Mouse (Mus musculus): ENCODE data around the gene Suv39h1. TPM values are rescaled to one million over a fixed set of nuclear protein-coding genes. Genes with fewer than 3 reads are reported as not detected.
A peak's percentile ranks its signal among the peaks of the same experiment; 100 is the strongest.
"Not testable (repeated sequence)": the region's sequence is repeated elsewhere in the genome, so short reads cannot be mapped to it uniquely, and the experiment has no call there.

Gene Suv39h1
- polyA plus RNA-seq, 1 experiment from 2014 or later = 28.9 TPM

GRCm38 (mm10) chrX:8085611-8086010 is 11.1 kb upstream of the Suv39h1 start:
- no peaks in the 10 kb centered on the region for H3K4me1 ChIP-seq (ENCODE audit: control insufficient read depth in 2 of 2, insufficient read depth in 2 of 2, low read length in 2 of 2)
- no peak overlapping the region for H3K9ac ChIP-seq (ENCODE audit: low read length)
- 70% methylated on average over 7 of the region's 8 CpGs for WGBS
- H3K4me2 ChIP-seq (ENCODE audit: low read length) = no peak overlapping the region
- H3K4me3 ChIP-seq (ENCODE audit: control insufficient read depth in 1 of 2, insufficient read depth in 1 of 2, low read depth in 1 of 2, low read length in 2 of 2) = no peak overlapping the region
- no peak for ATAC-seq (ENCODE audit: insufficient number of reproducible peaks, insufficient read depth, low FRiP score, low read depth)
- no peaks in the 10 kb centered on the region for H3K36me3 ChIP-seq (ENCODE audit: control insufficient read depth, insufficient read depth, low read length)
- no peaks in the 10 kb centered on the region for H3K9me3 ChIP-seq (ENCODE audit: control insufficient read depth, low read length)
- no peak overlapping the region for H3K27ac ChIP-seq (replicated peaks in 1 of 2; ENCODE audit: control insufficient read depth in 1 of 2, insufficient read depth in 1 of 2, low read depth in 2 of 2, low read length in 2 of 2)
- no peaks in the 10 kb centered on the region for H3K27me3 ChIP-seq (ENCODE audit: control insufficient read depth, insufficient read depth, low read length)

- WGBS = 79% methylated on average over 6 of the region's 6 CpGs
- Histone ChIP-seq H3K9me3 (ENCODE audit: control insufficient read depth, low read length) (no peaks in the 10 kb centered on the region), H3K36me3 (ENCODE audit: control insufficient read depth, insufficient read depth, low read length) (no peaks in the 10 kb centered on the region), H3K4me3 (ENCODE audit: control insufficient read depth in 1 of 2, insufficient read depth in 1 of 2, low read depth in 1 of 2, low read length in 2 of 2) (no peak overlapping the region), H3K4me1 (ENCODE audit: control insufficient read depth in 2 of 2, insufficient read depth in 2 of 2, low read length in 2 of 2) (no peaks in the 10 kb centered on the region), H3K9ac (ENCODE audit: low read length) (no peak overlapping the region), H3K27me3 (ENCODE audit: control insufficient read depth, insufficient read depth, low read length) (no peaks in the 10 kb centered on the region), H3K4me2 (ENCODE audit: low read length) (no peak overlapping the region), H3K27ac (replicated peaks in 1 of 2; ENCODE audit: control insufficient read depth in 1 of 2, insufficient read depth in 1 of 2, low read depth in 2 of 2, low read length in 2 of 2) (no peak overlapping the region)
- ATAC-seq (ENCODE audit: insufficient number of reproducible peaks, insufficient read depth, low FRiP score, low read depth) = no peak
These were observed 10.3 kb upstream of the Suv39h1 start for GRCm38 (mm10) chrX:8084771-8085259.

- ATAC-seq (ENCODE audit: insufficient number of reproducible peaks, insufficient read depth, low FRiP score, low read depth) = no peak
- peak overlapping the region; percentile 68 for H3K9ac ChIP-seq (ENCODE audit: low read length)
- H3K4me2 ChIP-seq (ENCODE audit: low read length) = peak overlapping the region; percentile 65
- H3K27ac ChIP-seq (replicated peaks in 1 of 2; ENCODE audit: control insufficient read depth in 1 of 2, insufficient read depth in 1 of 2, low read depth in 2 of 2, low read length in 2 of 2) = peak overlapping the region; percentile 64 to 77
- peak overlapping the region; percentile 52 to 59 for H3K4me3 ChIP-seq (ENCODE audit: control insufficient read depth in 1 of 2, insufficient read depth in 1 of 2, low read depth in 1 of 2, low read length in 2 of 2)
- no peaks in the 10 kb centered on the region for H3K4me1 ChIP-seq (ENCODE audit: control insufficient read depth in 2 of 2, insufficient read depth in 2 of 2, low read length in 2 of 2)
- no peaks in the 10 kb centered on the region for H3K9me3 ChIP-seq (ENCODE audit: control insufficient read depth, low read length)
- H3K27me3 ChIP-seq (ENCODE audit: control insufficient read depth, insufficient read depth, low read length) = no peaks in the 10 kb centered on the region
- 36% methylated on average over 3 of the region's 3 CpGs for WGBS
- H3K36me3 ChIP-seq (ENCODE audit: control insufficient read depth, insufficient read depth, low read length) = peaks cover 22% of the 10 kb centered on the region
These were observed 544 bp upstream of the Suv39h1 start for GRCm38 (mm10) chrX:8075104-8075503.

GRCm38 (mm10) chrX:8073881-8074429 is 605 bp downstream of the Suv39h1 start:
- Histone ChIP-seq H3K4me2 (ENCODE audit: low read length) (peak overlapping the region; percentile 58), H3K36me3 (ENCODE audit: control insufficient read depth, insufficient read depth, low read length) (peaks cover 31% of the 10 kb centered on the region), H3K27ac (replicated peaks in 1 of 2; ENCODE audit: control insufficient read depth in 1 of 2, insufficient read depth in 1 of 2, low read depth in 2 of 2, low read length in 2 of 2) (peak overlapping the region; percentile 85 to 91), H3K9me3 (ENCODE audit: control insufficient read depth, low read length) (no peaks in the 10 kb centered on the region), H3K27me3 (ENCODE audit: control insufficient read depth, insufficient read depth, low read length) (no peaks in the 10 kb centered on the region), H3K9ac (ENCODE audit: low read length) (peak overlapping the region; percentile 78), H3K4me1 (ENCODE audit: control insufficient read depth in 2 of 2, insufficient read depth in 2 of 2, low read length in 2 of 2) (no peaks in the 10 kb centered on the region), H3K4me3 (ENCODE audit: control insufficient read depth in 1 of 2, insufficient read depth in 1 of 2, low read depth in 1 of 2, low read length in 2 of 2) (peak overlapping the region; percentile 59 to 75)
- peak; percentile 46; the same call in 1 of the 2 replicates for ATAC-seq (ENCODE audit: insufficient number of reproducible peaks, insufficient read depth, low FRiP score, low read depth)
- WGBS = 16% methylated on average over 64 of the region's 64 CpGs

- ATAC-seq (ENCODE audit: insufficient number of reproducible peaks, insufficient read depth, low FRiP score, low read depth) = no peak
- Histone ChIP-seq H3K27me3 (ENCODE audit: control insufficient read depth, insufficient read depth, low read length) (no peaks in the 10 kb centered on the region), H3K36me3 (ENCODE audit: control insufficient read depth, insufficient read depth, low read length) (peaks cover 62% of the 10 kb centered on the region), H3K9ac (ENCODE audit: low read length) (no peak overlapping the region), H3K4me1 (ENCODE audit: control insufficient read depth in 2 of 2, insufficient read depth in 2 of 2, low read length in 2 of 2) (no peaks in the 10 kb centered on the region), H3K4me3 (ENCODE audit: control insufficient read depth in 1 of 2, insufficient read depth in 1 of 2, low read depth in 1 of 2, low read length in 2 of 2) (no peak overlapping the region), H3K4me2 (ENCODE audit: low read length) (no peak overlapping the region), H3K27ac (replicated peaks in 1 of 2; ENCODE audit: control insufficient read depth in 1 of 2, insufficient read depth in 1 of 2, low read depth in 2 of 2, low read length in 2 of 2) (no peak overlapping the region), H3K9me3 (ENCODE audit: control insufficient read depth, low read length) (no peaks in the 10 kb centered on the region)
- WGBS = 86% methylated on average over 1 of the region's 1 CpGs
These were observed 5.4 kb downstream of the Suv39h1 start for GRCm38 (mm10) chrX:8069166-8069565.

- not testable (repeated sequence) for H3K4me3 ChIP-seq (ENCODE audit: control insufficient read depth in 1 of 2, insufficient read depth in 1 of 2, low read depth in 1 of 2, low read length in 2 of 2); ATAC-seq (ENCODE audit: insufficient number of reproducible peaks, insufficient read depth, low FRiP score, low read depth)
These were observed 23.3 kb downstream of the Suv39h1 start for GRCm38 (mm10) chrX:8051044-8051781.

GRCm38 (mm10) chrX:8033009-8033408 is 41.6 kb downstream of the Suv39h1 start:
- no peak overlapping the region for H3K4me3 ChIP-seq (ENCODE audit: control insufficient read depth in 1 of 2, insufficient read depth in 1 of 2, low read depth in 1 of 2, low read length in 2 of 2)
- WGBS = 43% methylated on average over 1 of the region's 1 CpGs
- H3K9ac ChIP-seq (ENCODE audit: low read length) = no peak overlapping the region
- no peak overlapping the region for H3K4me2 ChIP-seq (ENCODE audit: low read length)
- no peak for ATAC-seq (ENCODE audit: insufficient number of reproducible peaks, insufficient read depth, low FRiP score, low read depth)
- H3K36me3 ChIP-seq (ENCODE audit: control insufficient read depth, insufficient read depth, low read length) = no peaks in the 10 kb centered on the region
- no peaks in the 10 kb centered on the region for H3K4me1 ChIP-seq (ENCODE audit: control insufficient read depth in 2 of 2, insufficient read depth in 2 of 2, low read length in 2 of 2)
- no peaks in the 10 kb centered on the region for H3K9me3 ChIP-seq (ENCODE audit: control insufficient read depth, low read length)
- H3K27ac ChIP-seq (replicated peaks in 1 of 2; ENCODE audit: control insufficient read depth in 1 of 2, insufficient read depth in 1 of 2, low read depth in 2 of 2, low read length in 2 of 2) = no peak overlapping the region
- no peaks in the 10 kb centered on the region for H3K27me3 ChIP-seq (ENCODE audit: control insufficient read depth, insufficient read depth, low read length)

More at GRCm38 (mm10) chrX:8051044-8051781, 23.3 kb downstream of the Suv39h1 start:
- 74% methylated on average over 7 of the region's 8 CpGs for WGBS
- H3K27ac ChIP-seq (replicated peaks in 1 of 2; ENCODE audit: control insufficient read depth in 1 of 2, insufficient read depth in 1 of 2, low read depth in 2 of 2, low read length in 2 of 2); H3K27me3 ChIP-seq (ENCODE audit: control insufficient read depth, insufficient read depth, low read length); H3K4me1 ChIP-seq (ENCODE audit: control insufficient read depth in 2 of 2, insufficient read depth in 2 of 2, low read length in 2 of 2); H3K9me3 ChIP-seq (ENCODE audit: control insufficient read depth, low read length); H3K4me2 ChIP-seq (ENCODE audit: low read length); H3K36me3 ChIP-seq (ENCODE audit: control insufficient read depth, insufficient read depth, low read length); H3K9ac ChIP-seq (ENCODE audit: low read length): not testable (repeated sequence)

Data from heart, embryonic 14.5 days (tissue).